Mouse (Mus musculus): ENCODE results near the gene Elf1. TPM values are rescaled to one million over a fixed set of nuclear protein-coding genes. Genes with fewer than 3 reads are reported as not detected.
"Not testable (repeated sequence)": the region's sequence is repeated elsewhere in the genome, so short reads cannot be mapped to it uniquely, and the experiment has no call there.

Elf1 gene
- polyA plus RNA-seq, 1 experiment from 2014 or later, result 22.2 TPM

DNA sequence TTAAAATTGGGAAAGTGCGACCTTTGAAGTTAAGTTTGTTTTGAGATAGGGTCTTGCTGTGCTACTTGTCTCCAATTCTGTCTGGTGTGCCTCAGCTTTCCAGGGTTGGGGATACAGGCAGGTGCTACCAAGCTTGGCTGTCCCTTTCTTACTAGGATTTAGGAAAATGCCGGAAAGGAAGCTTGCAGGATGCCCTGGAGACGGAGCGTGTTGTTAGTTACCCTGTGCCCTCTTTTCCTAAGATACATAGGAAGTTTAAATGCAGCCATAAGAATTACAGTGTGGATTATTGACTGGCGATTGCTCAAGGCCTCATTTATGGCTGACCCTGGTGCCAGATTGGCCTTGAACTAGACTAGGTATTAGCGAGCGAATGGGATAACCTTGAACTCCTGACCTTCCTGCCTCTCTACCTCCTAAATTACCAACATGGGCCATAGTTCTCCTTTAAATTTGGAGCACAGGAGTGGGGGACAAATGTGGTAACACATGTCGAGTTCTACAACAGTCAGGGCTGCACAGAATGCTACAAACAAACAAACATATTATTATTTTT lies 36.3 kb downstream of the Elf1 start:
- Histone ChIP-seq H3K9ac (ENCODE audit: low read depth, low read length) (peak overlapping the region; percentile 51), H3K9me3 (ENCODE audit: control insufficient read depth, low read length) (no peaks in the 10 kb centered on the region), H3K27me3 (replicated peaks; ENCODE audit: control insufficient read depth, insufficient read depth, low read length) (no peaks in the 10 kb centered on the region), H3K36me3 (ENCODE audit: control insufficient read depth, insufficient read depth, low read length) (no peaks in the 10 kb centered on the region), H3K4me1 (ENCODE audit: control insufficient read depth, insufficient read depth, low read length) (peaks cover 29% of the 10 kb centered on the region), H3K27ac (ENCODE audit: low read length) (peak overlapping the region; percentile 20; the same call in 1 of the 2 replicates), H3K4me2 (ENCODE audit: low read depth, low read length) (peak overlapping the region; percentile 56), H3K4me3 (ENCODE audit: low read length) (peak overlapping the region; percentile 44)
- 63% methylated on average over 8 of the region's 8 CpGs for WGBS
- ATAC-seq, result no peak

DNA sequence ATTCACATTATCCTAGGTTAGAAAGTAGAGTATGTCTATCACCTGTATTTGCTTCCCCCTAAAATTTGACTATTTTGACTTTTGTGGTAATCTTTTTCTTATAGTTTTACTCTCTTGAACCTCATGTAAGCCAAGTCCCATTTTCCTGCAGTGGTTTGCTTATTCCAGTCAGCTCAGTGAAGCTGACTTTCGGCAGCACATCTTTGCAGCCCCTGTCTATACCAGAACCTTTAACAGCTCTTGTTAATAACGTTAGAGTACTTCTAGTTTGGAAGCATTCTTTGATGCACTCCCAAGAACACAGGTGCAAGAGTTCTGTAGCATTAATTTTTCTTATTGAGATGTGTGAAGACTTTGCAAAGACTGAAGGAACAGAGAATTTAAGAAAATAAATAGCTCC lies 37.1 kb downstream of the Elf1 start:
- Histone ChIP-seq H3K4me2 (ENCODE audit: low read depth, low read length) (0 out of 2 replicates have a peak overlapping the region, but pooled peaks have one; percentile 26), H3K36me3 (ENCODE audit: control insufficient read depth, insufficient read depth, low read length) (no peaks in the 10 kb centered on the region), H3K4me1 (ENCODE audit: control insufficient read depth, insufficient read depth, low read length) (peaks cover 29% of the 10 kb centered on the region), H3K9me3 (ENCODE audit: control insufficient read depth, low read length) (no peaks in the 10 kb centered on the region), H3K9ac (ENCODE audit: low read depth, low read length) (no peak overlapping the region), H3K27ac (ENCODE audit: low read length) (no peak overlapping the region), H3K4me3 (ENCODE audit: low read length) (no peak overlapping the region), H3K27me3 (replicated peaks; ENCODE audit: control insufficient read depth, insufficient read depth, low read length) (no peaks in the 10 kb centered on the region)
- ATAC-seq, result no peak
- 71% methylated on average over 2 of the region's 2 CpGs for WGBS

DNA sequence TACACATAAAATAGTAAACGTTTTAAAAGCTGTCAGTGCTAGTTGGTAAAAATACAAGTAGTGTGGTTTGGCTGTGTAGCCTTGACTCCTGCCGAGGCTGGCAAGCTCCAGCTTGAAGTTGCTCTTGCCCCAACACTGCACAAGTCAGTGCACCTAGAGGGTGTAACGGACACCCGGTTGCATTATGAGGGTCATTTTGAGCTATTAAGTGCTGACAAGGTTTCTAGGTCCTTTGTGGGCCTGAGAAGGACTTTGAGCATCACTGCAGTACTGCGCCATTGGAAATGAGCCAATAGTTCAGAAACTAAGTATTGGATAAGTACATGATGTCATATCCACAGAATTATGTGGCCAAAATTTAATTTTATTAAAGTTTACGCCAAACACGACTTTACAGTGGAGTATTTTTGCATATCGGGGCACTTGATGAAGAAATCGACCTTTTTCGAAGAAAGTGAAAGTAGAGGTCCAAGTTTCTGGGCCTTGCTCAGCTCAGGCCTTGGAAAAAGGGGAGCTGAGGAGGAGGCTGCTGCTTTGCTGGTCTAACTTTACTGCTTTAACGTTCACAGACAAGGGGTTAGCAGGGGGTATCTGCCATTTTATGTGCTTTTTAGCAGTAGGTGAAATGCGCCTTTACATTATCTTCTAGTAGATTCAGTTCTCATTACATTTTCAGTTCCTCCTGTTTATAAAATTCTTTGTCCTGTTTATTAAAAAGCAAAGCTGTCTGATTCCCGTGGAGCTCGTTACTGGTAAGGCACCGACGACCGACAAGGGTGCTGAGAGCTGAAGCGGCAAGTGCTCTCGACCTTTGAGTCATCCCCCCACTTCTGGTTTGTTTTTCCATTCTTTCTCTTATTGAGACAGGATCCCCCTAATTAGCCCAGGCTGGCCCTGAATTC lies 38.0 kb downstream of the Elf1 start:
- H3K4me2 ChIP-seq (ENCODE audit: low read depth, low read length), result peak overlapping the region; percentile 26; the same call in 1 of the 2 replicates
- peak overlapping the region; percentile 24; the same call in 1 of the 2 replicates for H3K27ac ChIP-seq (ENCODE audit: low read length)
- no peak for ATAC-seq
- H3K4me1 ChIP-seq (ENCODE audit: control insufficient read depth, insufficient read depth, low read length), result peaks cover 31% of the 10 kb centered on the region
- 0 out of 2 replicates have a peak overlapping the region, but pooled peaks have one; percentile 35 for H3K9ac ChIP-seq (ENCODE audit: low read depth, low read length)
- H3K27me3 ChIP-seq (replicated peaks; ENCODE audit: control insufficient read depth, insufficient read depth, low read length), result no peaks in the 10 kb centered on the region
- 61% methylated on average over 19 of the region's 19 CpGs for WGBS
- H3K36me3 ChIP-seq (ENCODE audit: control insufficient read depth, insufficient read depth, low read length), result no peaks in the 10 kb centered on the region
- 0 out of 2 replicates have a peak overlapping the region, but pooled peaks have one; percentile 6 for H3K4me3 ChIP-seq (ENCODE audit: low read length)
- no peaks in the 10 kb centered on the region for H3K9me3 ChIP-seq (ENCODE audit: control insufficient read depth, low read length)

DNA sequence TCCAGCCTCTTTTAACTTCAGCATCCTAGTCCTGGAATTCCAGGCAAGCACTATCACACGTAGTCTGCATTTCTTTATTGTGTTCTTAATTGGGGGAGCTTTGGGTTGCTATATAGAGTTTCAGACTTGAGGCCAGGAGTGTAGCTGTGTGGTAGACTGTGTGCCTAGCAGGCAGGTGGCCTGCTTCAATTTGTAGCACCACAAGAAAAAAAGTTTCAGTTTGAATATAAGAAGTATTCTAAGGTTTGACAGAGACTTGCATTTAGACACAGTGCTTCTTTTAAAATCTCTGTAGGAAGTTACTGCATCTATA lies 38.6 kb downstream of the Elf1 start:
- no peak overlapping the region for H3K4me3 ChIP-seq (ENCODE audit: low read length)
- H3K9me3 ChIP-seq (ENCODE audit: control insufficient read depth, low read length), result no peaks in the 10 kb centered on the region
- H3K27me3 ChIP-seq (replicated peaks; ENCODE audit: control insufficient read depth, insufficient read depth, low read length), result no peaks in the 10 kb centered on the region
- H3K36me3 ChIP-seq (ENCODE audit: control insufficient read depth, insufficient read depth, low read length), result no peaks in the 10 kb centered on the region
- H3K27ac ChIP-seq (ENCODE audit: low read length), result no peak overlapping the region
- no peak overlapping the region for H3K4me2 ChIP-seq (ENCODE audit: low read depth, low read length)
- no peak overlapping the region for H3K9ac ChIP-seq (ENCODE audit: low read depth, low read length)
- peaks cover 30% of the 10 kb centered on the region for H3K4me1 ChIP-seq (ENCODE audit: control insufficient read depth, insufficient read depth, low read length)
- WGBS, result 50% methylated on average over 1 of the region's 1 CpGs
- no peak for ATAC-seq

DNA sequence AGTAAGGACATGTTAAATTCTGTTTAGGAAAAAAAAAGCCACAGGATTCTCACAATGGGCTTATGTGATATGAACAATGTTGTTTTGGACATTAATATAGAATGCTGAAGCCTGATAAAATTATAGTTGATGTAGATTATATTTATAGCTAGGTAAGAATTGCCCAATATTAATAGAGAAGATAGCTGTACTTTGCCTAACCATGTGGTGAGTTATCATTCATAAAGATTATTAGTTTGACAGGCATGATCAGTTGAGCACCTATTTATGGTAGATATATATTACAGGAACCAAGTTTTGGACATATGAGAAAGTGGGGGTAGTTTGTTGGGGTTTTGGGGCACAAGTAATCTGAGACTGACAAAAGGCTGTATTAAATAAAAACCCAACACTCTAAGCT lies 39.6 kb downstream of the Elf1 start:
- no peaks in the 10 kb centered on the region for H3K27me3 ChIP-seq (replicated peaks; ENCODE audit: control insufficient read depth, insufficient read depth, low read length)
- H3K36me3 ChIP-seq (ENCODE audit: control insufficient read depth, insufficient read depth, low read length), result no peaks in the 10 kb centered on the region
- no peak overlapping the region for H3K4me2 ChIP-seq (ENCODE audit: low read depth, low read length)
- H3K4me1 ChIP-seq (ENCODE audit: control insufficient read depth, insufficient read depth, low read length), result peaks cover 30% of the 10 kb centered on the region
- no peak overlapping the region for H3K9ac ChIP-seq (ENCODE audit: low read depth, low read length)
- no peaks in the 10 kb centered on the region for H3K9me3 ChIP-seq (ENCODE audit: control insufficient read depth, low read length)
- ATAC-seq, result no peak
- no peak overlapping the region for H3K4me3 ChIP-seq (ENCODE audit: low read length)
- H3K27ac ChIP-seq (ENCODE audit: low read length), result no peak overlapping the region

DNA sequence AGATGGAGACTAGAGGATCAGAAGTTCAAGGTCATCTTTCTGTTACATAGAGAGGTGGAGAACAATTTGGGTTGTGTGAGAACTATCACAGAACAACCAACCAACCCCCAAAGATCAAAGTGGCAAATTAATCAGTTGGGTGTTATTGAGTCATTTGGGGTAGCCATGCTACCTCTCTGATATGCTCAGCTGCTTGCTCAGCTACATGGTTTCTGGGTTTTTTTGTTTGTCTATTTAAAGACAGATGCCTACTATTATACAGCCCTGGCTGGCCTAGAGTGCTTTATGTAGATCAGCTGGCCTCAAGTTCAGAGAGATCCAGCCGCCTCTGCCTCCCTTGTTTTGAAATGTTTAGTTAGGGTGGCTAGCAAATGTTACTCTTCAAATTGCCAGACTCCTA lies 40.1 kb downstream of the Elf1 start:
- H3K4me1 ChIP-seq (ENCODE audit: control insufficient read depth, insufficient read depth, low read length), result peaks cover 30% of the 10 kb centered on the region
- H3K27ac ChIP-seq (ENCODE audit: low read length), result no peak overlapping the region; the same call in 1 of the 2 replicates
- ATAC-seq, result no peak
- H3K4me3 ChIP-seq (ENCODE audit: low read length), result no peak overlapping the region
- no peak overlapping the region for H3K9ac ChIP-seq (ENCODE audit: low read depth, low read length)
- 71% methylated on average over 1 of the region's 1 CpGs for WGBS
- no peaks in the 10 kb centered on the region for H3K27me3 ChIP-seq (replicated peaks; ENCODE audit: control insufficient read depth, insufficient read depth, low read length)
- no peak overlapping the region for H3K4me2 ChIP-seq (ENCODE audit: low read depth, low read length)
- no peaks in the 10 kb centered on the region for H3K36me3 ChIP-seq (ENCODE audit: control insufficient read depth, insufficient read depth, low read length)
- no peaks in the 10 kb centered on the region for H3K9me3 ChIP-seq (ENCODE audit: control insufficient read depth, low read length)

DNA sequence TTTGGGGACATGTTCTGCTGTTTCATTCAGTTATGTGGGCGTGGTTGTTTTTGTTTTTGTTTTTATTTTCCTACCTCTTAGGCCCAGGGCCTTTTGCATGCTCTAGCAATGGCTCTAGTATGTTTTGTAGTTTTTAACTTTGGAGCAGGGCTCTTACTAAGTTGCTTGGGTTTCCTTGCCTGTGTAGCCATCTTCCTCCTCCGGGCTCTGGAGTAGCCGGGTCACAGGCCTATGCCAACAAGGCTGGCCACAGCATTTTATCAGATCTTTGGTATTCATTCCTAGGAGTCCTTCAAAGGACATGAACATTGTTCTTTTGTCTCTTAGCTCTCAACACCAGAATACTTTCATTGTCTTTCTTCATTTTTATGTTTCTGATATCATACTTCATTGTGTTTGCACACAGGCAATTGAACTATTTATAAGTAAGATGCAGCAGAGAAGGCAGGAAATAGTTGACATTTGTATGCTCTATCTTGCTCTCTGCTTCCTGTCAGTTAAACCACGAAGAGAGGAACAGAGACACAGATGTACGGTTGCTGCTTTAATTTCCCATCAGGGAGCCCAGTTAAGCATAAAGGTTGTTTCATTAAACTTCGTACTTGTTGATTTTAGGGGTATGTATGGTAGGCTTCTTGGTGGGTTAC lies 40.6 kb downstream of the Elf1 start:
- Histone ChIP-seq H3K9me3 (ENCODE audit: control insufficient read depth, low read length) (no peaks in the 10 kb centered on the region), H3K27ac (ENCODE audit: low read length) (peak overlapping the region; percentile 45), H3K4me1 (ENCODE audit: control insufficient read depth, insufficient read depth, low read length) (peaks cover 30% of the 10 kb centered on the region), H3K9ac (ENCODE audit: low read depth, low read length) (no peak overlapping the region), H3K4me2 (ENCODE audit: low read depth, low read length) (no peak overlapping the region), H3K27me3 (replicated peaks; ENCODE audit: control insufficient read depth, insufficient read depth, low read length) (no peaks in the 10 kb centered on the region), H3K36me3 (ENCODE audit: control insufficient read depth, insufficient read depth, low read length) (no peaks in the 10 kb centered on the region), H3K4me3 (ENCODE audit: low read length) (no peak overlapping the region)
- 66% methylated on average over 6 of the region's 6 CpGs for WGBS
- ATAC-seq, result no peak

DNA sequence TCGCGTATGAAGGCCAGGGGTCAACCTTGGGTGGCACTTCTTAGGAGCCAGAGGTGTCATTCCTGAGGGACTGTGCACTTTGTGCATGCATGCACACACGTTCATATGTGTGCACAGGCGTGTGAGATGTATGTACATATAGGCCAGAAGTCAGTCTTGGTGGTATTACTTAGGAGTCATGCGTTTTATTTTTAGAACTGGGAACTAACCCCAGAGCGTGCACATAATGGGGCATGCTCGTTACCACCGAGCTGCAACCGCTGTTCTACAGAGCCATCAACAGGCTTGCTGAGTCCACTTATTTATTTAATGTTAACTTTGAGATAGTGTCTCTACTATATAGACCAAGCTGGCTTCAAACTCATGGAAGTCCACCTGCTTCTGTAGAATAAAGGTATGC lies 41.4 kb downstream of the Elf1 start:
- H3K9ac ChIP-seq (ENCODE audit: low read depth, low read length), result no peak overlapping the region
- ATAC-seq, result no peak
- no peak overlapping the region for H3K4me3 ChIP-seq (ENCODE audit: low read length)
- no peak overlapping the region for H3K27ac ChIP-seq (ENCODE audit: low read length)
- H3K4me1 ChIP-seq (ENCODE audit: control insufficient read depth, insufficient read depth, low read length), result peaks cover 36% of the 10 kb centered on the region
- H3K4me2 ChIP-seq (ENCODE audit: low read depth, low read length), result no peak overlapping the region
- H3K36me3 ChIP-seq (ENCODE audit: control insufficient read depth, insufficient read depth, low read length), result no peaks in the 10 kb centered on the region
- no peaks in the 10 kb centered on the region for H3K9me3 ChIP-seq (ENCODE audit: control insufficient read depth, low read length)
- H3K27me3 ChIP-seq (replicated peaks; ENCODE audit: control insufficient read depth, insufficient read depth, low read length), result no peaks in the 10 kb centered on the region
- 85% methylated on average over 9 of the region's 9 CpGs for whole genome bisulfite sequencing

DNA sequence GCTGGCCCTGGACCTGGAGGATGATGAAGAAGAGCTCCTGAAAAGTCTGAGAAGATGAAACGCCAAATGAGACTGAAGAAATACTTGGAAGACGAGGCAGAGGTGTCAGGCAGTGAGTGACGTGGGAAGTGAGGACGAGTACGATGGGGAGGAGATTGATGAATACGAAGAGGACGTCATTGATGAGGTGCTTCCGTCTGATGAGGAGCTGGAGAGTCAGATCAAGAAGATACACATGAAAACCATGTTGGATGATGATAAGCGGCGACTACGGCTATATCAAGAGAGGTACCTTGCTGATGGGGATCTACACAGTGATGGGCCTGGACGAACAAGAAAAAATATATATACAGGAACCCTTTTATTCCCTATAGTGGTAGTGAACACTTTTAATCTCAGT lies 45.1 kb downstream of the Elf1 start:
- not testable (repeated sequence) for H3K4me2 ChIP-seq (ENCODE audit: low read depth, low read length); H3K36me3 ChIP-seq (ENCODE audit: control insufficient read depth, insufficient read depth, low read length); H3K27me3 ChIP-seq (replicated peaks; ENCODE audit: control insufficient read depth, insufficient read depth, low read length); H3K9me3 ChIP-seq (ENCODE audit: control insufficient read depth, low read length); ATAC-seq; H3K27ac ChIP-seq (ENCODE audit: low read length); H3K9ac ChIP-seq (ENCODE audit: low read depth, low read length); H3K4me3 ChIP-seq (ENCODE audit: low read length)
- peaks cover 26% of the 10 kb centered on the region for H3K4me1 ChIP-seq (ENCODE audit: control insufficient read depth, insufficient read depth, low read length)
- WGBS, result 86% methylated on average over 12 of the region's 12 CpGs
